Mouse (Mus musculus) liver, adult 2 months (tissue): Measurements from ENCODE around the gene Endou.

ENCODE experiments used
- CTCF ChIP-seq: fragments of 200-500 bp; IDR thresholded peaks from 2 replicates; pipeline ENCODE4 v1.5.1; 2011; ENCODE audit warnings: low read depth, low read length, control low read depth
- POLR2A ChIP-seq: fragments of 200-500 bp; IDR thresholded peaks from 2 replicates; pipeline ENCODE4 v1.6.1; 2011; ENCODE audit warnings: low read length, control low read depth; ENCODE audit not compliant: insufficient read depth; ENCODE audit errors: extremely low read depth

- TF ChIP-seq CTCF (no peak), POLR2A (no peak)
Measured at GRCm38 (mm10) chr15:97718535-97719155, 12.5 kb downstream of the Endou start.
